Mouse (Mus musculus) MEL-GATA-1-ER (cell line): Measurements from ENCODE around the gene Bcl11a.
"Not testable (repeated sequence)": the region's sequence is repeated elsewhere in the genome, so short reads cannot be mapped to it uniquely, and the experiment has no call there.

Experiments used
- DNase-seq: peaks from one replicate; pipeline ENCODE4 v3.0.0-alpha.2; 2012; ENCODE audit warnings: low read depth; ENCODE audit errors: extremely low read depth

Gene Bcl11a

DNA sequence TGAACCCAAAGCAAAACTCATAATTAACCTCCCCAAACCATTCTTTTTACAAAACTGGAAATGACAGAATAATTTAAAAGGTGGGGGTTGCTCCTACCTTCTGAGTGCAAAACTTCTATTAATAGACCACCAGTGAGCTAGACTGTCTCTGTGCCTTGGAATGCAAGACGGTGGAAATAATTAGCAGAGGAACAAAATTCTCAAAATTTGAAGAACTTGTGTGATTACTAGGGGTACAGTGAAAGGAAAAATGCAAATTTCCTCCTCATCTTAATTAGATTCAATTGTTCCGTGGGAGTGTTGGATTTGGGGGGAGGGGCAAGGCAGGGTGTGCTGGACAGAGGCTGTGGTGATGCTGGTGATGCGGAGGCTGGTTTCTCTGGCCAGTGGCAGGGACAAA, 20.8 kb downstream of the Bcl11a start:
- no peak for DNase-seq

GRCm38 (mm10) chr11:24099215-24099614, 21.4 kb downstream of the Bcl11a start:
- no peak for DNase-seq

GRCm38 (mm10) chr11:24099886-24100293, 22.0 kb downstream of the Bcl11a start:
- DNase-seq = no peak

DNA sequence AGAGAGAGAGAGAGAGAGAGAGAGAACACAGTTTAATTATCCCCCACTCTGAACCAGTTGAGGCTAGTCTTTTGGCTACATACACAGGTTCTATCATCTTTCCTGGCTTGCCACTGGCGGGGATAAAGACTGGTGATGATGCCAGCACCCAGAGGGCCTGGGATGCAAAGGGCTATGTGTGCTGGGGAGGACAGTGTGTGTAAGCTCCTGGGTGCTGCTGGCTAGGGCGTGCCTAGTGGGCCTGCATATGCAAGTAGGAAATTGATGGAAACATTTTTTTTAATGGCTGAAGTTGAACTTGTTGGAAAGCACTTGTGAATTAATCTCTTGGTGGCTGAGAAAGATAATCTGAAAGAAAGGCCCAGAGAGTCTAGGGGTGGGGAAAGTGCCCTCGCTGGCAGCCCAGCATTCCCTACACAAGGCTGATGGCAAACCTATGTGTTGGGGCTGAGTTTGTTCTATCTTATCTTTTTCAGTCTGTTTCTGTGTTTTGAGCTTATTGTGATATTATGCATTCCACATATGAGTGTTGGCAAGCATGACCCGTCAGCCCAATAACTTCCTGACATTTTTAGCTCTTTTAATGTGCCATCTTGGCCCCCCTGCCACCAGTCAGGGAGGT, 22.7 kb downstream of the Bcl11a start:
- no peak for DNase-seq

GRCm38 (mm10) chr11:24101625-24102024, 23.8 kb downstream of the Bcl11a start:
- no peak for DNase-seq

- no peak for DNase-seq
Measured at GRCm38 (mm10) chr11:24102372-24102771, 24.5 kb downstream of the Bcl11a start.

DNA sequence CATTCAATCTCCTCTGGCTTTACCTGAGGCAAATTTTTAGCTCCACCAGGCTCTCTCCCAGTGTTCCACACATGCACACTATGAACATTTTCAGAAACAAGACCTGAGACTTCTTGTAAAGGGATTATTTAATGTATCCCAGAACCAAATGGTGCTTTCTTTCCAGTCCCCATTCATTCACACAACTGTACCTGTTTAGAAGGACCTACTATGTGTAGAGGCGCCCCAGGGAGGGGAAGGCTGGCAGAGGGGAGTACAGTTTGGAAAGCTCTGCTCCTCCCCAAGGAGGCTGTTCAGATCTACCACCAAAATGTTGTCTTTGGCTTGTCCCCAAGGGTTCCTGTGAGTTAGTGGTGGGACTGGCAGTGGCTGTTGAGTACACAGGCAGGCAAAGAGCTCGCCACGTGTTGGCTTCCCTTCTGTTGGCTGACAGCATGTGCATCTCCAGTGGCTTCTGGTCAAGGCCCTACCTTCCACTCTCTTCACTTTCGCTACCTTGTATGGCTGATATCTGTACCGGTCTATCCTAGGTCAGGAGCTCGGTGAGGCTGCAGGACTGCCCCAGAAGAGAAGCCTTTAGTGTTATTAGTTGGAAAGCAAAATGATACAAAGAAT, 25.4 kb downstream of the Bcl11a start:
- no peak for DNase-seq

DNA sequence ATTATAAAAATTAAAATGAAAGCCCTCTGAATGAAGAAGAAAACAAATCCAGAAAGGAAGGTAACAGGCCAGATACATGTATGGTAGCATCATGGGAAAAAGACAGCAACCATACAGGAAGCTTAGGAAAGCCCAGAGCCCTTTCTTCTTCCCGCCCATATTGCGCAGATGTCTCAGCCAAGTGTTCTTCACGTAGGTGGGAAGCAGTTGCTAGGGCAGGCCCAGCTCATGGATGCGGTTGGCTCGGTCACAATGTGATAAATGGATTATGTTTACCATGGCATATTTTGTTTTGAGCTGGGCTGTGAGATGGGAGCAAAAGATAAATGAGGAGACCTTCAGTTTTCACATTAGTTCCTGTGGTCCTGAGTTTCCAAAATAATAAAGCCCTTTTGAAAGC, 29.6 kb downstream of the Bcl11a start:
- no peak for DNase-seq

DNA sequence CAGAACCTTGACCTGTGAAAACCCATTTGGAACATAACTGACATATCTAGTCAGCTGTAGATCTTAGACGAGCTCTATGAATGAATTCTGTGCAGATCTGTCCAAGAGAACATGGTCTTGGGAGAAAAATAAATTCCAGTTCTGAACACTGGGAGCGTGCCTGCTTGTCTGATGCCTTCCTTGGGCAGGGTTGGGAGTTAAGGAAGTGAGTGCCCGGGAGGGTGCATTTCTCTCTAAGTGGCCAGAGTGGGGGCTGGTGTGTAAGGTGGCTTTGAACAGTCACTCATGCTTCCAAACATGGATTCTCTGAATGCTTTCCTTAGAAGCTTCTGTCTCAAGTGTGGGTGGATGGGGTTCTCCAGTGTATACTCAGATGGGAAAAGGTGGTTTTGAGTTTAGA, 31.1 kb downstream of the Bcl11a start:
- no peak for DNase-seq

GRCm38 (mm10) chr11:24109388-24109787, 31.5 kb downstream of the Bcl11a start:
- no peak for DNase-seq

- no peak for DNase-seq
Measured at GRCm38 (mm10) chr11:24110113-24110512, 32.3 kb downstream of the Bcl11a start.

DNA sequence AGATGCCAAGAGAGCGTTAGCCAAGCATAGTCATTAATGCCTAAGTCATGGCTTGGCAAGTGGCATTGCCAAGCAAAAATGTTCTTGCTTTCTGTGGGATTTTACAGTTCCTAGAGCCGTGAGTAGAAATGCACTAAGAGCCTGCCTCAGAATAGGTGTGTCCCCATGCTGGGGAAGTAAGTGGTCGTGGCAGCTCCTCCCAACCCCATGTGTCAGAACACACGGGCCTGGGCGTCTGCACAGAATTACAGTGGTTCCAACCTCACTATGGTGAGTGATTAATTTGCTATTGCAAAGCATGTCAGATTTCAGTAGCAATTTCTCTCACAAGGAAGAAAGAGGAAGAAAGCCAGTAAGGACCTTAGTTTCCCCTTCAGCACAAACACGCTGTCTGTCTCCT, 33.9 kb downstream of the Bcl11a start:
- no peak for DNase-seq

- DNase-seq = no peak
Measured at GRCm38 (mm10) chr11:24115017-24115752, 37.3 kb downstream of the Bcl11a start.

- no peak for DNase-seq
Measured at GRCm38 (mm10) chr11:24116041-24116440, 38.2 kb downstream of the Bcl11a start.

GRCm38 (mm10) chr11:24116582-24117318, 38.9 kb downstream of the Bcl11a start:
- no peak for DNase-seq

DNA sequence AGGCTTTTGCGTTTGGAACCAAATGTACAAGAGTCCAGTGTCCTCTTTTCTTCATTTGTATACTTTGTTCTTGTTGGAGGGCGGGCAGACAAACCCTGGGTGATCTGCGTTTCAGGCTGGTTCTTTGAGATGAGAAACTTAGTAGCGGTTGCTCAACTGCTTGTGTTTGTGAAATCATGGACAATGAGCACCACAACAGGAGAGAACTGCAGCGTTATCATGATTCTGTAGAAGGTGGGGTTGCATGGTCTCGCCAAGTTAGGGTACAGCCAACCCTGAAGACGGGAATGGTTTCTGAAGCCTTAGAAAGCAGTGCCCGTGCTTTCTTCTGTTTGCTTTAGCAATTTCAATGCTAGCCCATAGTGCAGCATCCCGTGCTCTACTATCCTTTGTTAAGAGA, 43.3 kb downstream of the Bcl11a start:
- no peak for DNase-seq

DNA sequence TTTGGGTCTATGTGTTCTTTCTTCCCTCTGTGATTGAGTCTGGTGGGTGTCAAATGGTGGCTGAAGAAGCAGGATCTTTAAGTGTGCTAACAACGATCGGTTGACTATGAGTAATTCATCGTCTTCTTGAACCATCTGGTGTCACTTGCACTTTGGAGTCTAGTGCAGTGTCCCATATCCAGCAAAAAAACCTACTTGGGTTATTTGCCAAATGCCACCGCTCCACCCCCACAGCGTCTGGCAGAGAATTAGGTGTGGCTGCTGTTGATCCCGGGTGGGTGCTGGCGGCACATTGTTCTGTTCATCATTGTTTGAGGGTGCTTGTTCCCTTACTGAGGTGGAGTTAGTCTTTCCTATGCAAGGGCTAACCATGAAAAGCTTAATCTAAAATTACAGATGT, 45.0 kb downstream of the Bcl11a start:
- no peak for DNase-seq

DNA sequence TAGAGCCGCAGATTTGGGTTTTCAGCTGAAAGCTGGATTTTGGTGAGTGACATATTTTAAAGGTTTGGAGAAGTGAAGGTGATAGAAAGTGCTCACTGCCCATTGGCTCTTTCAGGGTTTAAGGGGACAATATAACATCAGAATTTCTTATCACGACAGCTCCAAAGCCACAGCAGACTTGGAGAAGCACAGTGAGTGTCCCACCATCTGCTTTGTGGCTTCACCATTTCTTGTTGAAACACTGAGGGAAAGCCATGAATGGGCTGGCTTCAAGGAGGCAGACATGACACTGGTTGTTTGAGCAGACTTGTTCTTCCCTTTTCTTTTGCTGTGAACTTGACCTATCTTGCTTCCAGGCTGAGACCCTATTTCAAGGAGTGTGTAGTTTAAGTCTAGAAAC, 46.1 kb downstream of the Bcl11a start:
- DNase-seq = no peak

DNA sequence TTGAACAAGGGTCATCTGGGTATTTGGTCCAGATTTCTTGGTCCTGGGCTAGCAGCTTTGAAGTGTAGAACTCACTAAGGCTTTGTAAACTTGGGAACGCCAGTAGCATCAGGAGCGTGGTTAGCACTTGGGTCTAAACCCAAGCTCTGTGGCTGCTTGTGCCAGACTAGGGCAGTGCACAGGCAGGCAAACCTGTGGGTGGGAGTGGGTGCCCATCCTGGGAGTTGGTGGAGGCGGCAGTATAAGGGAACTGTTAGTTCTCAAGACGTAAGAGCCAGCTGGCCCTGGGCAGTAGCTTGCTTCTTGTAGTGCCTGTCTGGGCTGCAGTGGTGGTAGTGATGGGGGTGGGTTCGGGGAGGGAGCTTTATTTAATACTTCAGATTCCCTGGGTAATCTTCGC, 47.2 kb downstream of the Bcl11a start:
- no peak for DNase-seq

DNA sequence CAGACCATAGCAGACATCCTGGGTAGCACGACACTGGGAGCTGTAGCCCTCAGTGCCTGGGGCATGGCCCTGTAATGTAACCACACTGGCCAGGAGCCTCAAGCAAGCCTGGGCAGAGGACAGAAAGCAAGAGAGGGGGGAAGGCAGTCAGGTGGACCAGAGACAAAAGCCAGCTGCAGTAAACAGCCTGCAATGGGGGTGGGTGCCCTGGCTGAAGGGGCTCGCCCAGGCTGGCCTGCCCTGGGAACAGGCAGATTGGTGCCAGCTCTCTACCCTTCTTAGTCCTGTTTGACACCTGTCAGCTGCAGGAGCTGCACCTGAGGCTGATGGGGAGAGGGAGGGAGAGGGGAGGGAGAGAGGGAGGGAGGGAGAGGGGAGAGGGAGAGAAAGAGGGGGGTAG, 50.1 kb downstream of the Bcl11a start:
- DNase-seq = no peak

DNA sequence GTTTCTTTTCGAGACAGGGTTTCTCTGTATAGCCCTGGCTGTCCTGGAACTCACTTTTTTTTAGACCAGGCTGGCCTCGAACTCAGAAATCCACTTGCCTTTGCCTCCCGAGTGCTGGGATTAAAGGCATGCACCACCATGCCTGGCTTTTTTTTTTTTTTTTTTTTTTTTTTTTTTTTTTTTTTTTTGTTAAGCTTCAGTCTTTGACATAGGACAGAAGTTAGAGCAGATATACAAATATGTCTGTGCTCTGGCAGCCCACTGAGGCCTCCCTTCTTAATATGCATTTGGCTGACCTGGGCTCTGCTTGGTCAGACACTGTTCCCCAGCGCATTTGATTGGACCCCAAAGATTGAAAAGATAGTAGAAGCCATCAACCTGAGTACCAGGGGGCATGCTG, 51.0 kb downstream of the Bcl11a start:
- DNase-seq = not testable (repeated sequence)
